Mouse (Mus musculus): ENCODE measurements around the gene Unkl.

- TF ChIP-seq GATA1 (IDR thresholded peaks at IDR 0.05; ENCODE audit: borderline replicate concordance, low read length) = no peak
- no peak for TF ChIP-seq FLI1 (IDR thresholded peaks at IDR 0.05; ENCODE audit: low read length)
These were observed 42.5 kb downstream of the Unkl start for GRCm38 (mm10) chr17:25230700-25231099.
